Mouse (Mus musculus): Measurements from ENCODE around the gene Rtn2. TPM values are rescaled to one million over a fixed set of nuclear protein-coding genes. Genes with fewer than 3 reads are reported as not detected.

Gene Rtn2
- polyA plus RNA-seq, 1 experiment, result 101 TPM

DNA sequence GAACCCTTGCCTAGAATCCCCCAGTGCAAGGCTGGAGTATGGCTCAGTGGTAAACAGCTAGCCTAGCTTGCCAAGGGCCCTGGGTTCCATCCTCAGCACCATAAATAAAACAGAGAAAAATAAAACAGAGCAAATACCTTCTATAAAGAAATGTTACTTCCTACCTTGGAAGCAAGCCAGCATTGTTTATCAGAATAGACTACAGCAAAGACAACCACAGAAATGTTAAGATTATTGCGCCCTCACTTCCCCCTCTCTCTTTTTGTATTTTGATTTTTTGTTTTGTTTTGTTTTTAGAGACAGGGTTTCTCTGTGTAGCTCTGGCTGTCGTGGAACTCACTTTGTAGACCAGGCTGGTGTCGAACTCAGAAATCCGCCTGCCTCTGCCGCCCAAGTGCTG, 15.4 kb downstream of the Rtn2 start:
- no peak overlapping the region for H3K4me3 ChIP-seq (replicated peaks; ENCODE audit: insufficient read depth, low read depth, low read length)
- TF ChIP-seq POLR2A (IDR thresholded peaks at IDR 0.05; ENCODE audit: borderline replicate concordance, insufficient read depth, low read length) (no peak), CTCF (IDR thresholded peaks at IDR 0.05; ENCODE audit: borderline replicate concordance, insufficient read depth, low read depth, low read length) (no peak)
- no peaks in the 10 kb centered on the region for H3K27me3 ChIP-seq (ENCODE audit: control insufficient read depth, insufficient read depth, low read length)
- no peak overlapping the region for H3K27ac ChIP-seq (ENCODE audit: insufficient read depth, low read length)
- 88% methylated on average over 5 of the region's 5 CpGs for WGBS
- no peak for DNase-seq
- H3K4me1 ChIP-seq (ENCODE audit: control insufficient read depth, insufficient read depth, low read length), result no peaks in the 10 kb centered on the region; the same call in 1 of the 2 replicates

DNA sequence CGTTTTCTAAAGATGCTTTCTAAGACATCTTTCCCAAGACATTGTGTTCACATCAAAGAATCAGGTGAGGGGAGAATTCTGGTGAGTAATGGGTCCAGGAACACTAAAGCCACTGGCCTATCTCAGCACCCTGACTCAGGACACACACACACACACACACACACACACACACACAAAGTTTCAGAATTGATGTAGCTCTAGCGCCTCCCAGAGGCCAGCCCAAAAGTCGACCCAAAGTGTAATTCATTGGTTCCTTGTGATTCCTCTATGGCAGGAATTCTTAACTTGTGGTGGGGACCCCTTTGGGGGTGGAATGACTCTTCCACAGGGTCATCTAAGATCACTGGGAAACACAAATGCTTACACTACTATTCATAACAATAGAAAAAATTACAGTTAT, 16.8 kb downstream of the Rtn2 start:
- H3K4me1 ChIP-seq (ENCODE audit: control insufficient read depth, insufficient read depth, low read length), result peaks cover 3% of the 10 kb centered on the region; the same call in 1 of the 2 replicates
- 10% methylated on average over 3 of the region's 3 CpGs for WGBS
- H3K27me3 ChIP-seq (ENCODE audit: control insufficient read depth, insufficient read depth, low read length), result no peaks in the 10 kb centered on the region
- peak; percentile 76 for TF ChIP-seq CTCF (IDR thresholded peaks at IDR 0.05; ENCODE audit: borderline replicate concordance, insufficient read depth, low read depth, low read length)
- TF ChIP-seq POLR2A (IDR thresholded peaks at IDR 0.05; ENCODE audit: borderline replicate concordance, insufficient read depth, low read length), result no peak
- no peak overlapping the region for H3K4me3 ChIP-seq (replicated peaks; ENCODE audit: insufficient read depth, low read depth, low read length)
- DNase-seq, result peak; percentile 52 to 56
- no peak overlapping the region for H3K27ac ChIP-seq (ENCODE audit: insufficient read depth, low read length)

DNA sequence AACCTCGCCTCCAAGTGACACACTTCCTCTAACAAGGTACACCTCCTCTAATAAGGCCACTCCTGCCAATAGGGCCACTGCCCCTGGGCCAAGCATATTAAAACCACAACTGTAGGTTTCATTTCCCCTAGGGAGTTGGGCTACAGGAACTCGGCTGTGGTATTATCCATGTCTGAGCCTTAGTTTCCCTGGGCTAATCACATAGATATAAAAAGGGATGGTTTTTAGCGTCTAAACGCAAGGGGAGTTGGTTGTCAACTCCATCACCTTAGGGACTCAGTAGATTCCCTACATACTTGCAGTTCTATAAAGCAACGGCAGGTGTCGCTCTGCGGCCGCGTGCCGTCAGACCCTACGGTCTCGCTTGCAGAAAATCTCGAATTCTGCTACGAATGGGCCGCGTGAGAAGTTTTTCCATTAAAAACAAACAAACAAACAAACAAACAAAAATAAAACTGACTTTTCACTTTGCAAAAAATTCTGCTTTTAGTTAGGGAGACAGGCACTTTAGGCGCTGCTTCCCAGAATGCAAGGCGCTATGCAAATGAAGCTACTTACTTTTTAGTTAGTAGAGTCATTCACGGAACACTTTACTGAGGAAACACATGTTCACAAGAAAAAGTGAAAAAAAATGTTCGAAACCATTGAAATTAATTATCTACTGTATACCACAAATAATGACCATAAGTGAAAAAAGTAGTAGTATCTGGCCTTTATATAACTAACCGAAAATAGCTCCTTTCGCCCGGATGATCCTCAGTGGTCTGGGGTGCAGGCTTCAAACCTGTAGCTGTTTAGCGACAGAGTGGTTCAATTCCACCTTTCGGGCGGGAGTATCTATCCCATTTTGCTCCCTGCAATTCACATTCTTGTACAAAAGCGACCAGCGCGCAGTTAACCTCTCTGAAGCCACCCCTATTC, 18.3 kb downstream of the Rtn2 start:
- Histone ChIP-seq H3K4me1 (ENCODE audit: control insufficient read depth, insufficient read depth, low read length) (peaks cover 3% of the 10 kb centered on the region; the same call in 1 of the 2 replicates), H3K4me3 (replicated peaks; ENCODE audit: insufficient read depth, low read depth, low read length) (peak overlapping the region; percentile 62), H3K27me3 (ENCODE audit: control insufficient read depth, insufficient read depth, low read length) (peaks cover 2% of the 10 kb centered on the region; the same call in 1 of the 2 replicates), H3K27ac (ENCODE audit: insufficient read depth, low read length) (no peak overlapping the region)
- WGBS, result under 1% methylated on average over 29 of the region's 29 CpGs
- peak; percentile 86 to 87 for DNase-seq
- peak; percentile 97 for TF ChIP-seq CTCF (IDR thresholded peaks at IDR 0.05; ENCODE audit: borderline replicate concordance, insufficient read depth, low read depth, low read length)
- 0 out of 2 replicates have a peak, but pooled peaks have one; percentile 17 for TF ChIP-seq POLR2A (IDR thresholded peaks at IDR 0.05; ENCODE audit: borderline replicate concordance, insufficient read depth, low read length)

- Histone ChIP-seq H3K27ac (ENCODE audit: insufficient read depth, low read length) (no peak overlapping the region), H3K27me3 (ENCODE audit: control insufficient read depth, insufficient read depth, low read length) (peaks cover 2% of the 10 kb centered on the region; the same call in 1 of the 2 replicates), H3K4me1 (ENCODE audit: control insufficient read depth, insufficient read depth, low read length) (peaks cover 3% of the 10 kb centered on the region; the same call in 1 of the 2 replicates), H3K4me3 (replicated peaks; ENCODE audit: insufficient read depth, low read depth, low read length) (peak overlapping the region; percentile 62)
- DNase-seq, result peak in 1 of 2 experiments; percentile 53
- TF ChIP-seq POLR2A (IDR thresholded peaks at IDR 0.05; ENCODE audit: borderline replicate concordance, insufficient read depth, low read length) (no peak), CTCF (IDR thresholded peaks at IDR 0.05; ENCODE audit: borderline replicate concordance, insufficient read depth, low read depth, low read length) (no peak)
- WGBS, result 6% methylated on average over 16 of the region's 16 CpGs
Observed at GRCm38 (mm10) chr7:19301461-19302263, 19.2 kb downstream of the Rtn2 start.

- TF ChIP-seq POLR2A (IDR thresholded peaks at IDR 0.05; ENCODE audit: borderline replicate concordance, insufficient read depth, low read length) (no peak), CTCF (IDR thresholded peaks at IDR 0.05; ENCODE audit: borderline replicate concordance, insufficient read depth, low read depth, low read length) (no peak)
- H3K27ac ChIP-seq (ENCODE audit: insufficient read depth, low read length), result no peak overlapping the region
- DNase-seq, result no peak
- peaks cover 3% of the 10 kb centered on the region; the same call in 1 of the 2 replicates for H3K4me1 ChIP-seq (ENCODE audit: control insufficient read depth, insufficient read depth, low read length)
- peaks cover 2% of the 10 kb centered on the region; the same call in 1 of the 2 replicates for H3K27me3 ChIP-seq (ENCODE audit: control insufficient read depth, insufficient read depth, low read length)
- 52% methylated on average over 13 of the region's 13 CpGs for WGBS
- peak overlapping the region; percentile 62 for H3K4me3 ChIP-seq (replicated peaks; ENCODE audit: insufficient read depth, low read depth, low read length)
Observed at GRCm38 (mm10) chr7:19302264-19303045, 20.0 kb downstream of the Rtn2 start.

DNA sequence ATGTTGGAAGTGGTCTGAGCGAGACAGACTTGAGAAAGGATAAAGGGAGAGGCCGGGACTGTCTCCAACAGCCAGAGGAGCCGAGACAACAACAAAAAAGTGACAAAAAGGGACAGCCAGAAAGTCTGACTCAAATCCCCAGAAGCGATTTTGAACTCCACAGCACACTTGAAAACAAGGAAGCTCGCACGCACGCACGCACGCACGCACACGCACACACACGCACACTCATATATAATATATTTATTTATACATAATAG, 20.6 kb downstream of the Rtn2 start:
- 90% methylated on average over 12 of the region's 12 CpGs for WGBS
- no peak overlapping the region for H3K27ac ChIP-seq (ENCODE audit: insufficient read depth, low read length)
- no peak for TF ChIP-seq POLR2A (IDR thresholded peaks at IDR 0.05; ENCODE audit: borderline replicate concordance, insufficient read depth, low read length)
- TF ChIP-seq CTCF (IDR thresholded peaks at IDR 0.05; ENCODE audit: borderline replicate concordance, insufficient read depth, low read depth, low read length), result no peak
- H3K27me3 ChIP-seq (ENCODE audit: control insufficient read depth, insufficient read depth, low read length), result peaks cover 2% of the 10 kb centered on the region; the same call in 1 of the 2 replicates
- peaks cover 5% of the 10 kb centered on the region; the same call in 1 of the 2 replicates for H3K4me1 ChIP-seq (ENCODE audit: control insufficient read depth, insufficient read depth, low read length)
- H3K4me3 ChIP-seq (replicated peaks; ENCODE audit: insufficient read depth, low read depth, low read length), result no peak overlapping the region
- no peak for DNase-seq

DNA sequence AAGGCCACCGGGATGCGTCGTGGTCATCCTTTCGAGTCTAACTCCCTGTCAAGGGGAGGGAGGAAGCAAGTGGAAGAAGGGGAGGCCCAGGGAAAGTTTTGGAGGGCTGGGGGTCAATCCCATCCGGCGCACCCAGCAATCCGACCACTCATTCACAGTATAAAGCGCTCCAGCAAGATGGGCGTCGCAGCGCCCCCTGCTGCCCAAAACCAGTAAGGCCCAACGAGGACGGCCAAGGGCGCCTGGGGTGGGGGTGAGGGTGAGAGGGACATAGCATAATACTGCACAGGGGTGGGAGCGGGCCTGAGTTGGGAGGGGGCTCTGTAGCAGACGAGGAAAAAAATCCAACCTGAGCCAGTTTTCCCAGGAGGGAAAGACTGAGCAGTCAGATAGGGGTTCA, 21.3 kb downstream of the Rtn2 start:
- no peak for TF ChIP-seq POLR2A (IDR thresholded peaks at IDR 0.05; ENCODE audit: borderline replicate concordance, insufficient read depth, low read length)
- peak; percentile 81 for TF ChIP-seq CTCF (IDR thresholded peaks at IDR 0.05; ENCODE audit: borderline replicate concordance, insufficient read depth, low read depth, low read length)
- peaks cover 5% of the 10 kb centered on the region; the same call in 1 of the 2 replicates for H3K4me1 ChIP-seq (ENCODE audit: control insufficient read depth, insufficient read depth, low read length)
- no peak overlapping the region for H3K27ac ChIP-seq (ENCODE audit: insufficient read depth, low read length)
- 1% methylated on average over 16 of the region's 16 CpGs for WGBS
- peaks cover 2% of the 10 kb centered on the region; the same call in 1 of the 2 replicates for H3K27me3 ChIP-seq (ENCODE audit: control insufficient read depth, insufficient read depth, low read length)
- DNase-seq, result peak; percentile 78 to 89
- H3K4me3 ChIP-seq (replicated peaks; ENCODE audit: insufficient read depth, low read depth, low read length), result peak overlapping the region; percentile 53

Data from cerebellum, adult 2 months (tissue).